Mouse (Mus musculus): ENCODE data around the gene Fus.
"Not testable (repeated sequence)": the region's sequence is repeated elsewhere in the genome, so short reads cannot be mapped to it uniquely, and the experiment has no call there.

Fus gene

GRCm38 (mm10) chr7:127942097-127942496 is 25.2 kb upstream of the Fus start:
- not testable (repeated sequence) for DNase-seq (ENCODE audit: inconsistent age in 2 of 2, low spot score in 1 of 2)

- peak; percentile 33 to 67 for DNase-seq (ENCODE audit: inconsistent age in 2 of 2, low spot score in 1 of 2)
These were observed 22.6 kb upstream of the Fus start for GRCm38 (mm10) chr7:127944614-127945013.

DNA sequence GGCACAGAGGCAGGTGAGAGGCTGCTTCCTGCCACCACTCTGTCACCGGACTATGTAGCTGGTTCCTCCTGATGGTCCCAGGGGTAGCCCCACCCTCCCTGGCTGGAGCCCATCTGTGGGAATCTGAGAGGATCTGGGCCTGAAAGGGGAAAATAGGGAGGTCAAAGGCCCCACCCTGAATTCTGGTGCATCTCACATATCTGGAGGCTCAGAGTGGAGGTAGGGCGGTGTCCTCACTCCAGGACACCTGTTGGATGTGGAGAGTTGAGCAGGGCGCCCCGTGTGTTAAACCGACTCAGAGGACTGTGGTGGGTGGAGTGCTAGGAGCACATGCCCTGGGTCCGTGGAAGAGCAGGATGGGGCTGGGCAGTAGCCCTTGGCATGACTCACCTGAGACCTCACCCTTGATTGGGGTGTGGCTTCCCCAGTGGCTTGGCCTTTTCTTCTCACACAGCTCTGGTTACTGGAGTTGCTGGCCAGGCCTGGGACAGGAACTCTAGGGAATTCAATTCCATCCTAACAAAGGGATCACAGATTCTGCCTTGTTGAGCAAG is 20.7 kb upstream of the Fus start, which contains the start of gene Prss36:
Gene Prss36 (minus strand): TSS at position 256 of the 554 bp plus-strand sequence.
- no peak for DNase-seq (ENCODE audit: inconsistent age in 2 of 2, low spot score in 1 of 2)

DNA sequence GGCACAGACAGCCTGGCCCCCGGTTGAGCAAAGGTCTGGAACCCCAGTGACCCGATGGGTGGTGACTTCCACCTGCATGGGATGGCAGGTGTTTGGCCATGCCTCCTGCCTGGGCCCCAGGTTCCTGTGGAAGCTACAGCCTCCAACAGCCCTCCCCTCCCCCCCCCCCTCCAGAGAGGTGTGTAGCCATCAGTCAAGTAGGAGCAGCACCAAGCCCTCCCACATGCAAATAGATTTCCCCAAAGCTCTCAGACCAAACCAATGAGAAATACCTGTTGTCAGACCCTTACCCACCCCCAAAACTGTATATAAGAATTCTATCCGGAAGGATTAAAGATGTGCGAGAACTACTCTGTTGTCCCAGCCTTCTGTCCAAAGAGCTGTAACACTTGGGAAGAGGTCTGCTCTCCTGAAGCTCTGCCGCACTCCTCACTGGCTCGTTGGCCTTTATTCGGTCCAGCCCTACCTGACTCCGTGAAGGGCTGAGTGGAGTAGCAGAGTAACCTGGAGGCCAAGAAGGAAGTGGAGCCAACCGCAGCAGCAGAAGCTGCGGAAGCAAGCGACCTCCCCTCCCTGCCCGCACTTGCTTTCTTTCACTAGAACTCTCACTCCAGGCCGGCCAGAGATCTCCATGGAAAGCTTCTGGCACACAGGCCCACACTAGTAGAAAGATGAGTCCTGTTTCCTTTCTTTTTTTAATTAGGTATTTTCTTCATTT is 14.2 kb upstream of the Fus start:
- no peak for DNase-seq (ENCODE audit: inconsistent age in 2 of 2, low spot score in 1 of 2)

GRCm38 (mm10) chr7:127959364-127959763 is 7.9 kb upstream of the Fus start:
- DNase-seq (ENCODE audit: inconsistent age in 2 of 2, low spot score in 1 of 2), result no peak

- DNase-seq (ENCODE audit: inconsistent age in 2 of 2, low spot score in 1 of 2), result peak; percentile 43 to 77
These were observed 812 bp upstream of the Fus start for GRCm38 (mm10) chr7:127966371-127966918.

DNA sequence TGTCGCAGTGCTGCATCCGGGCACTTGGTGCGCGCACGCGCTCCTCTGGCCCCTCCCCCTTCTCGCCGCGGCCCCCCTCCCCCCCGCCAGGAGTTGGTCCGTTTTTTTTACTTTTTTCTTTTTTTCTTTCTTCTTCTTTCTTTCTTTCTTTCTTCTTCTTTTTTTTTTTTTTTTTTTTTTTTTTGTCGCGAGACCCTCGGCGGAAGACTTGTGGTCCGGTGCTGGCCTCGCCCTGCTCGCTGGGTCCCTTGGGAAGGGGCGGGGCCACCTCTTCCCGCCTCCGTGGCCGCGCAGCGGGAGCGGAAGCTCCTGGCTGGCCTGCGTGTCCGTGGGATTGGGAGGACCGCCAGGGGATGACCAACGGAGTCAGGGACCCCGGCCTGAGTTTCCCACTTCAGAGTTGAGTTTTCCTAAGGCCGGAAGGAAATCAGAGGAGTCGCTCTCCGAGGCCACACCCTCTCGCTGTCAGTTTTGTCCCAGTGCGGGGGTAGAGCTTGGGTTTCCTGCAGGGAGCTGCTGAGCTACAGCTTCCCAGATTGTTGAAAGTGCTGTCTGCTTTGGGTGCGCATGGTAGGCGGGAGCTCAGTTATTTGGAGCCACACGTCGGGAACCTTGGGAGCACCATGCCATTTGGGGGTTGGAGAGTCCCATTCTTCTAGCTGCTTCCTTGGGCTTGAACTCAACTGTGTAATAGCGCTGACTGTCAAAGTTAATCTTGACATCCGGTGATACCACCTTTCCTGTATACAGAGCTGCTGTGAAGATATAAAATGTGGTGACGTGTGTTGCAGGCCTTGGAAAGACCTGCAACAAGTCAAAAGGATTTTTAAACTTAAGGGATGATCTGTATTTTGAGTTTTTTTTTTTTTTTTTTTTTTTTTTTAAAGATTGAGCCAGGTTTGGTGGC is 918 bp downstream of the Fus start:
- peak; percentile 85 to 90 for DNase-seq (ENCODE audit: inconsistent age in 2 of 2, low spot score in 1 of 2)

DNA sequence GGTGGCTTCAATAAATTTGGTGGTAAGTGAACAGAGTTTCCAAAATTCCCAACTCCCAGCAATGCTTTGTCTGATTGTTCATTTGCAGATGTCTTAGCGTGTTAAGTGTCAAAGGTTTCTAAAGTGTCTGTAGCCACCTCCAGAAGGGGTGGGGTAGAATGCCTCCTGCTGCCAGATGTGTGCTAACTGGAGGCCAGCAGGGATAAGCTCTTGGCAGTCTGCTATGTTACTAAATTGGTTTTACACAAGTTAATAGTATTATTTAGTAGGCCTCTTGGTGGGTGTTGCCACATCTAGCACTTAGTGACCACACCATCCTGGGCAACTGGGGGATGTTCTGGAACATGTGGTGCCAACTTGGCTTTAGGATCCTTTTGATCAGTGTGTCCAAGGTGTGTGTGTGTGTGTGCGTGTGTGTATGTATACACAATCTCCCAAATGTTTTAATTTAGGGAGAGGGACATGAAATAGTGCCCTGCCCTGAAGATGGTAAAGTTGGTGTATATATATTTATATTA is 7.2 kb downstream of the Fus start:
- peak in 1 of 2 experiments; percentile 54 for DNase-seq (ENCODE audit: inconsistent age in 2 of 2, low spot score in 1 of 2)

GRCm38 (mm10) chr7:127978856-127979255 is 11.6 kb downstream of the Fus start:
- DNase-seq (ENCODE audit: inconsistent age in 2 of 2, low spot score in 1 of 2), result no peak

- no peak for DNase-seq (ENCODE audit: inconsistent age in 2 of 2, low spot score in 1 of 2)
These were observed 13.3 kb downstream of the Fus start for GRCm38 (mm10) chr7:127980606-127981005.

GRCm38 (mm10) chr7:127988904-127989303 is 21.6 kb downstream of the Fus start:
- no peak for DNase-seq (ENCODE audit: inconsistent age in 2 of 2, low spot score in 1 of 2)

GRCm38 (mm10) chr7:127991643-127992487 is 24.6 kb downstream of the Fus start:
- DNase-seq (ENCODE audit: inconsistent age in 2 of 2, low spot score in 1 of 2), result peak; percentile 58 to 89

DNA sequence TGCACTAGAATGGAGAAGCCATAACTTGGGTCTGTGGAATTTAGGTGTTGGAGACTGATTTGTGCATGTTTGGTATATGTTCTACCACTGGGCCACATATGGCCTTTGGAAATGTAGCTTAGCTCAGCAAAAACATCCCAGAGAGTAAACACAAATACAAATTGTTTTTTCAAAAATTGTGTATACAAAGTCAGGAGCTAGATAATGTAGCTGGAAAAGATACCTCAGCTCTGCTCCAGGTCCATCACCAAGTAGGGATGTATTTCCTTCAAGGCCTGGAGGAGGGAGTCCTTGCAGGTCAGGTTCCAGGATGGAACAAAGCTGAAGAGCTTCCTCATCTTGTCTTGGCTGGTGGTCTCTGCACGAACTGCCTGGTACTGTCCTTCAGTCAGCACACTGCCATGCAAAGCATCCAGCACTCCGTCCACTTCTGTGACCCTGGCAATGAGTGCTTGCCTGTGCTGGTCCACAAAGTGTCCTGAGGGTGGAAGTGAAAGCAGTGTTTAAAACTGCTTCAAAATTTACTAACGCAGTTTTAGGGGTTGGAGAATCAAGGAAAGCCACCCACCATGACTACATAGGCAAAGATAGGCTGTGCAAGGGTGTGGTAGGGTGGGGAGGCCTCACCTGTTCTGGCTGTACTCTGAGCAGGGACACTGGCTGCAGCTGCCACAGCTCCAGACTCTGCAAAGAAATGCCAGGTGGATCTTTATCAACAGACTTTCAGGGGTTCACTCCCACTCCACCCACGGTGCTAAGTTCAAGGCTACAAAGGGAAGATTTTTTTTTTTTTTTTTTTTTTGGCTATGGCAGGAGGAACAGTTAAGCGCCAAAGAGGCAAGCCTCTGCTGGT is 25.5 kb downstream of the Fus start:
- no peak for DNase-seq (ENCODE audit: inconsistent age in 2 of 2, low spot score in 1 of 2)

DNA sequence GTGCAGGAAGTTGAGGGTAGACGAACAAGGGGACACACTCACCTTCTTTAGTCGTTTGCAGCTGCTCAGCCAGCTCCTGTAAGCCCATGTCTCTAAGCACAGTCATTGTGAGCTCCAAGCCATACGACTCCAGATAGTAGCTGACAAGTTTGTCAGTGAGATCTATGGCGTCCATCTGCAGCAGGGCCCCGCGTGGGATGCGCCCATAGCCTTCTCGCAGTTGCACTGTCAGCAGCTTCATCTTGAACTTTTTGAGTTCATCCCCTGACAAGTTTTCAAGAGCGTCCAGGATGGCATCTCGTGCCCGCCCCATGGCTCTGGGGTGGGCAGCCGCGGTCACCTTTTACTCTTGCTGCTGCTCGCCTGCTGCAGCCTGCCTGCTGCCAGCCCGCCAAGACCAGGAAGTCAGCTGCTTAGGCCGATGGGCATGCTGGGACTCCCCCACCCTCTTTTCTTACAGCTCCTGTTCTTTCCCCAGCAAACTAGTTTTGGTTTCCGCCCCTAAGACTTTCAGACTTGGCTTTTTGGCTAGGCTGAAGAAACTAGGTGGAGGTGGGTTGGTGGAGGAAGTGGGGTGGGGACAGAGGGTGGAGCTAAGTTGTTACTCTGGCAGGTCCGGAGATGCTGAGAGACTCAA is 26.2 kb downstream of the Fus start, which contains the start of gene Pycard:
Gene Pycard (minus strand): TSS at position 527 of the 637 bp plus-strand sequence.
- peak; percentile 38 to 74 for DNase-seq (ENCODE audit: inconsistent age in 2 of 2, low spot score in 1 of 2)

DNA sequence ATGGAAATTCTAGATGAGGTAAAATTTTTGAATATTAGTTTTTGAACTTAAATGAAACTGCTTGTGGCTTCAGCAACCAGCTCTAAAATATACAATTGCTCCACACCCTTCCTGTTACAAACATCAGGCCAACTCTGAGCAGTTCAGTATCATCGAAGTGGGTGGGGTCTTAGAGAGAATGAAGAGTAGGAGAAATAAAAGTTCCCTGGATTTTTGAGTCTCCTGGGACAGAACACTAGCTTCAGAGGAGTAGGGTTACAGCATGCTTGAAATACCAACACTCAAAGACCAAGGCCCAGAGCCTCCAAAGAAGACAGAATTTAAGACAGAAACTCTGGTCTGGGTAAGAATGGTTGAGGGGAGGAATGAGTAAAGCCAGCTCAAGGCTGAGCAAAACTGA is 32.2 kb downstream of the Fus start:
- DNase-seq (ENCODE audit: inconsistent age in 2 of 2, low spot score in 1 of 2), result no peak

GRCm38 (mm10) chr7:128000068-128000950 is 33.1 kb downstream of the Fus start:
- peak; percentile 45 to 77 for DNase-seq (ENCODE audit: inconsistent age in 2 of 2, low spot score in 1 of 2)

GRCm38 (mm10) chr7:128003098-128003497 is 35.8 kb downstream of the Fus start:
- DNase-seq (ENCODE audit: inconsistent age in 2 of 2, low spot score in 1 of 2), result no peak

DNA sequence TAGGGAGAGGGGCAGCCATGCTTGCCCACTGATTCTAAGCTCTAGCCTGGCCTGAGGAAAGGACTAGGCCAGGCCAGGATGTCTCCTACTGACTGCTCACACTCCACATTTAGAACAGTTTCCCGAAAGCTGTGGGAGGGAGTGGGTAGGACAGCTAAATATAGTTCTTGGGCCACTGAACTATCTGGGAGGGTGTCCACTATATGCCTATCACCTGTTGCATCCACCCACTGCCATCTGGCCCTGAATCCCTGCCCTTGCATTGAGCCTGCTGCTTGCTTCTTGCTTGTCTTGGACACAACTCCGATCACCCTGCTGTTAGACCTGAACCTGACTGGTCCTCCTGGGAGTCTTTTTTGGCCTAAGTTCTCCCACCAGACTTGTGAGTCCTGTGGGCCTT is 36.4 kb downstream of the Fus start, which contains the start of gene Trim72:
Gene Trim72 (plus strand): TSS at position 262 of the 400 bp plus-strand sequence.
- no peak for DNase-seq (ENCODE audit: inconsistent age in 2 of 2, low spot score in 1 of 2)
